Mouse (Mus musculus): ENCODE measurements around the gene Otud7b.

- no peak for TF ChIP-seq CTCF (IDR thresholded peaks at IDR 0.05; ENCODE audit: borderline replicate concordance, extremely low read depth, insufficient read depth, insufficient read length)
- no peak for TF ChIP-seq POLR2A (IDR thresholded peaks at IDR 0.05; ENCODE audit: borderline replicate concordance, extremely low read depth, insufficient read depth, insufficient read length, poor library complexity, severe bottlenecking)
These were observed 446 bp upstream of the Otud7b start for GRCm38 (mm10) chr3:96103901-96104260.

Measured in brain, embryonic 14.5 days (tissue).